Mouse (Mus musculus): ENCODE results near the gene Kcnh6.
"Not testable (repeated sequence)": the region's sequence is repeated elsewhere in the genome, so short reads cannot be mapped to it uniquely, and the experiment has no call there.

Gene Kcnh6

GRCm38 (mm10) chr11:106061311-106061710 is 53.4 kb downstream of the Kcnh6 start:
- no peak for DNase-seq (ENCODE audit: low spot score in 2 of 2)

- DNase-seq (ENCODE audit: low spot score in 2 of 2), result no peak
These were observed 55.8 kb downstream of the Kcnh6 start for GRCm38 (mm10) chr11:106063756-106064155.

GRCm38 (mm10) chr11:106065073-106065922 is 57.4 kb downstream of the Kcnh6 start:
- DNase-seq (ENCODE audit: low spot score in 2 of 2), result no peak

- peak; percentile 94 to 97 for DNase-seq (ENCODE audit: low spot score in 2 of 2)
These were observed 58.1 kb downstream of the Kcnh6 start, which contains the start of gene Taco1 for GRCm38 (mm10) chr11:106065923-106066571. Gene Taco1 (plus strand): TSS chr11:106066061.

- not testable (repeated sequence) for DNase-seq (ENCODE audit: low spot score in 2 of 2)
These were observed 58.7 kb downstream of the Kcnh6 start for GRCm38 (mm10) chr11:106066616-106067015.

DNA sequence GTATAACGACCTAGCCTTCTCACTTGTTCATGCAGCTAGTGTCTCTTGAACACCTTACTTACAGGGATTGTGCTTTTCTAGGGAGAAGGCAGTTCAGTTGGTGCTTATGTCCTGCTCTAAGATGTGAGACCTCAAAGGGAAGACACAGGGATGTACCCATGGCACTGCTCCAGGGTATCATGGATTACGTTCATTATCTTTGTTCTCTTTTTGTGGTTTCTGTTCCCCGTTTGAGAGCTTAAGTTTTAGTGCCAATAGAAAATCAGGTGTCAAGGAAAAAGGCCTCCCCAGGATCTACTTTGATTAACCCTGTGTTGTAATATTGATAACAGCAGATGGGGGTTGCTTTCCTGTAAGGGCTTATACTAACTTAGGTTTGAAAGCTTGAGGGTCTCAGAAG is 65.8 kb downstream of the Kcnh6 start:
- DNase-seq (ENCODE audit: low spot score in 2 of 2), result no peak

- peak; percentile 50 to 68 for DNase-seq (ENCODE audit: low spot score in 2 of 2)
These were observed 68.4 kb downstream of the Kcnh6 start for GRCm38 (mm10) chr11:106076321-106076720.
